Mouse (Mus musculus) CH12.LX (cell line): ENCODE data around the gene Atn1.

Experiments used
- CTCF ChIP-seq, 2 experiments: IDR thresholded peaks in 1 of 2; conservative IDR thresholded peaks in 1 of 2; 2 replicates each; pipeline ENCODE4 v1.5.1; 2011 to 2012; ENCODE audit warnings: low read depth in 2 of 2, low read length in 2 of 2, improper control_type of control experiment in 1 of 2, inconsistent platforms in 1 of 2, mild to moderate bottlenecking in 1 of 2, moderate library complexity in 1 of 2
- ELF1 ChIP-seq: IDR thresholded peaks from 2 replicates; pipeline ENCODE4 v1.6.1; 2014; ENCODE audit warnings: low read depth, mild to moderate bottlenecking, inconsistent platforms, low read length, improper control_type of control experiment
- NRF1 ChIP-seq: IDR thresholded peaks from 2 replicates; pipeline ENCODE4 v1.6.1; 2014; ENCODE audit warnings: low read depth, mild to moderate bottlenecking, inconsistent platforms, low read length, improper control_type of control experiment, moderate library complexity
- POLR2AphosphoS2 ChIP-seq: IDR thresholded peaks from 2 replicates; pipeline ENCODE4 v1.6.1; 2011; ENCODE audit warnings: low read depth, low read length, improper control_type of control experiment

DNA sequence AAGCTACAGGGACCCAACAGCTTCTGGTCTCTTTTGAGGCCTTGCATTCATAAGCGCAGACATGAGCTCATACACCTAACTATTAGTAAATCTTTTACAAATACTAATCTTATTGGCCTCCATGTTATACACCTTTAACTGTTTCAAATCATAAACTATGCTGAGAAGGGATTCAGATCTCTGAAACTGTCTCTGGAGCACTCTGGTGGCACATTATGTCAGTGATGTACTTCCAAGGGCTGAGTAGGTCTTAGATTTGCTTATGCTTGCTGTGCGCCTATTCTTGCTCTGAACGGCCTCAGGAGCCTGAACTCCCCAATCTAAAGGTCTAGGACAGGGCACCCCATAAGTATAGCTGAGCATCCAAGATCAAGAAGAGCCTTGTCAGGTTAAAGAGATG is 14.5 kb downstream of the Atn1 start:
- TF ChIP-seq CTCF (conservative IDR thresholded peaks at IDR 0.05 in 1 of 2, IDR thresholded peaks at IDR 0.05 in 1 of 2; ENCODE audit: low read depth in 2 of 2, low read length in 2 of 2): no peak
- TF ChIP-seq ELF1: no peak
- TF ChIP-seq POLR2AphosphoS2: no peak
- TF ChIP-seq NRF1: no peak
